Mouse (Mus musculus) myocyte (in vitro differentiated cells): ENCODE measurements around the gene Vwa5b1.

Source experiments
- CEBPB ChIP-seq: IDR thresholded peaks from 2 replicates; pipeline ENCODE4 v1.6.1; 2011; ENCODE audit warnings: mild to moderate bottlenecking, moderate library complexity; ENCODE audit not compliant: poor library complexity, insufficient read depth, severe bottlenecking
- E2F4 ChIP-seq: IDR thresholded peaks from one replicate; pipeline ENCODE4 v1.6.1; 2011; ENCODE audit warnings: mild to moderate bottlenecking, control low read depth, moderate library complexity; ENCODE audit not compliant: insufficient read depth
- MAX ChIP-seq: IDR thresholded peaks from one replicate; pipeline ENCODE4 v1.6.1; 2011; ENCODE audit warnings: low read depth, mild to moderate bottlenecking, control low read depth
- MYOD1 ChIP-seq, 3 experiments: IDR thresholded peaks; one replicate each; pipeline ENCODE4 v1.6.1; 2011; ENCODE audit warnings: control low read depth in 2 of 3, low read depth in 2 of 3, mild to moderate bottlenecking in 2 of 3, moderate library complexity in 1 of 3; ENCODE audit not compliant: insufficient read length in 2 of 3, control insufficient read depth in 1 of 3
- POLR2A ChIP-seq: IDR thresholded peaks from one replicate; pipeline ENCODE4 v1.6.1; 2011; ENCODE audit warnings: low read depth, mild to moderate bottlenecking, control low read depth, moderate library complexity; ENCODE audit not compliant: insufficient read length
- POLR2AphosphoS2 ChIP-seq: IDR thresholded peaks from one replicate; pipeline ENCODE4 v1.6.1; 2011; ENCODE audit warnings: low read depth, control low read depth; ENCODE audit not compliant: insufficient read length
- REST ChIP-seq: IDR thresholded peaks from one replicate; pipeline ENCODE4 v1.6.1; 2011; ENCODE audit warnings: mild to moderate bottlenecking, control low read depth, moderate library complexity; ENCODE audit not compliant: insufficient read depth, insufficient read length
- TCF12 ChIP-seq: IDR thresholded peaks from one replicate; pipeline ENCODE4 v1.6.1; 2011; ENCODE audit warnings: mild to moderate bottlenecking, control low read depth; ENCODE audit not compliant: poor library complexity, insufficient read depth, severe bottlenecking
- USF1 ChIP-seq: IDR thresholded peaks from one replicate; pipeline ENCODE4 v1.6.1; 2011; ENCODE audit warnings: low read depth, mild to moderate bottlenecking, control low read depth, moderate library complexity

DNA sequence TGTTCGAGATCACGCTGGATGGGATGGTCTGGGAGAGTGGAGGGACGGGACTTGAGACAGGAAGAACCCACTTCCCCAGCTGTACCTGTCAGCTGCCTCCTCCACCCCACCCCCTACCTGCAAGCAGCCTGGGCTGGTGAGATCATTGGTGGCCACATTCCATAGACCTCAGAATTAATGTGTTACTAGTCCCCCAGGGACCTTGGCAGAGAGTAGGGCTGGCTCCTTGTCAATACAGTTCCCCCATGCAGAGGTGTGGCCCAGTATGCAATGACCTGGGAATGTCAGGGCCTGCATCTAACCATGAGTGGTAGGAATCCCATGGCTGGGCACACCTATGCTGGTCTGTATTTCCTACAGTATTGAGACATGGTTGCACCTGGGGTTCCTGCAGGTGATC is 119.2 kb downstream of the Vwa5b1 start:
- TF ChIP-seq POLR2A, result no peak
- no peak for TF ChIP-seq USF1
- no peak for TF ChIP-seq CEBPB
- no peak for TF ChIP-seq E2F4
- TF ChIP-seq POLR2AphosphoS2, result no peak
- no peak for TF ChIP-seq TCF12
- no peak for TF ChIP-seq MAX
- no peak for TF ChIP-seq REST
- TF ChIP-seq MYOD1 (IDR thresholded peaks at IDR 0.05; ENCODE audit: control insufficient read depth in 1 of 3, insufficient read length in 2 of 3, low read depth in 2 of 3), result no peak
